Mouse (Mus musculus): ENCODE measurements at regions not wholly inside any gene's neighbourhood (a gene's known extent, or its start where the extent isn't known, plus 50 kb on each side); places are given as distances from the start of the nearest gene placed in this dataset.

DNA sequence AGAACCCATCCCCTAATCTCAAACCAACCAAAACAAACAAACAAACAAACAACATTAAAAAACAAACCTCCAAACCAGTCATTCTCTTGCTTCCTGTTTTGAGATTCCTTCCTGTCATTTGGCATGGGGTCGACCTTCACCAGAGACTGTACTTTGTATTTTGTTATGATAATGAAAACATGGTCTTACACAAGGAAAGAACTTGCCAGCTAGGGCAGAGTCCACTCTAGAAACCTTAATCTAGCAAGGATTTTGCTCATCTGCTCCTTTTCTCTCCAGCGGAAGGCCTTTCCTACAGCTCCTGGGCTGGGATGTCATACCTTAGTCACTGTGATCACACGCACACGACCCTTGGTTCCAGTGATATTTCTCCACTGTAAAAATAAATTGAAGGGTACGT, 75.0 kb upstream of the Vash1 start:
- no peaks in the 10 kb centered on the region for H3K36me3 ChIP-seq (replicated peaks in 1 of 2; ENCODE audit: control insufficient read depth in 1 of 2, insufficient read depth in 1 of 2, low read length in 1 of 2)
- in situ Hi-C loops (cut with MboI; ENCODE audit: low pct_ligation_motif_present, low pct_unique_long_range_greater_than_20kb, low sequenced_read_pairs) = loop anchor here (25.0 kb wide), 1 partner anchor 466 kb away; no protein-coding TSS in a partner anchor
- peaks cover 76% of the 10 kb centered on the region for H3K27me3 ChIP-seq (replicated peaks)
- TF ChIP-seq USF1 (IDR thresholded peaks at IDR 0.05; ENCODE audit: low read depth, low read length) = no peak
- no peak for TF ChIP-seq ELF1 (IDR thresholded peaks at IDR 0.05; ENCODE audit: low read depth, low read length)
- TF ChIP-seq E2F4 (IDR thresholded peaks at IDR 0.05; ENCODE audit: insufficient replicate concordance, low read depth, low read length) = no peak
- TF ChIP-seq ZMIZ1 (IDR thresholded peaks at IDR 0.05; ENCODE audit: low read depth, low read length) = no peak
- no peak for TF ChIP-seq UBTF (IDR thresholded peaks at IDR 0.05; ENCODE audit: low read depth, low read length)
- TF ChIP-seq ZNF384 (IDR thresholded peaks at IDR 0.05; ENCODE audit: low read depth, low read length) = no peak
- no peak for TF ChIP-seq MEF2A (IDR thresholded peaks at IDR 0.05; ENCODE audit: borderline replicate concordance, low read depth, low read length)
- TF ChIP-seq IRF4 (IDR thresholded peaks at IDR 0.05; ENCODE audit: low read depth, low read length) = no peak
- no peak for TF ChIP-seq NRF1 (IDR thresholded peaks at IDR 0.05; ENCODE audit: low read depth, low read length)
- TF ChIP-seq USF2 (conservative IDR thresholded peaks at IDR 0.05; ENCODE audit: low read depth, low read length) = no peak
- TF ChIP-seq POLR2A (IDR thresholded peaks at IDR 0.05; ENCODE audit: low read depth, low read length) = no peak
- TF ChIP-seq MAFK (IDR thresholded peaks at IDR 0.05; ENCODE audit: insufficient replicate concordance, low read length) = no peak
- no peak for TF ChIP-seq MAZ (IDR thresholded peaks at IDR 0.05; ENCODE audit: low read depth, low read length)
- TF ChIP-seq EP300 (IDR thresholded peaks at IDR 0.05; ENCODE audit: low read length) = no peak
- no peak for TF ChIP-seq RCOR1 (conservative IDR thresholded peaks at IDR 0.05; ENCODE audit: low read depth, low read length)
- TF ChIP-seq BHLHE40 (IDR thresholded peaks at IDR 0.05; ENCODE audit: low read depth, low read length) = no peak
- TF ChIP-seq HCFC1 (IDR thresholded peaks at IDR 0.05; ENCODE audit: low read depth, low read length) = no peak
- no peak overlapping the region for H3K4me3 ChIP-seq (replicated peaks in 1 of 3; ENCODE audit: low read depth in 2 of 3, low read length in 2 of 3, poor library complexity in 1 of 3)
- H3K4me2 ChIP-seq (ENCODE audit: insufficient read depth, low read depth, poor library complexity, severe bottlenecking) = no peak overlapping the region
- no peaks in the 10 kb centered on the region for H3K9me3 ChIP-seq (replicated peaks; ENCODE audit: low read length)
- no peak for DNase-seq (ENCODE audit: extremely low read depth)
- no peaks in the 10 kb centered on the region for H3K79me2 ChIP-seq (replicated peaks; ENCODE audit: control insufficient read depth, extremely low read depth, insufficient read depth, poor library complexity, severe bottlenecking)
- dilution Hi-C loops (cut with MboI; ENCODE audit: extremely low pct_ligation_motif_present, extremely low pct_unique_long_range_greater_than_20kb, low sequenced_read_pairs) = no loop called here
- H3K27ac ChIP-seq (ENCODE audit: insufficient read depth, low read depth) = no peak overlapping the region
- no peak overlapping the region for H3K9ac ChIP-seq (ENCODE audit: insufficient read depth, low read depth)
- H3K4me1 ChIP-seq (ENCODE audit: control insufficient read depth in 1 of 2, insufficient read depth in 2 of 2) = no peaks in the 10 kb centered on the region

DNA sequence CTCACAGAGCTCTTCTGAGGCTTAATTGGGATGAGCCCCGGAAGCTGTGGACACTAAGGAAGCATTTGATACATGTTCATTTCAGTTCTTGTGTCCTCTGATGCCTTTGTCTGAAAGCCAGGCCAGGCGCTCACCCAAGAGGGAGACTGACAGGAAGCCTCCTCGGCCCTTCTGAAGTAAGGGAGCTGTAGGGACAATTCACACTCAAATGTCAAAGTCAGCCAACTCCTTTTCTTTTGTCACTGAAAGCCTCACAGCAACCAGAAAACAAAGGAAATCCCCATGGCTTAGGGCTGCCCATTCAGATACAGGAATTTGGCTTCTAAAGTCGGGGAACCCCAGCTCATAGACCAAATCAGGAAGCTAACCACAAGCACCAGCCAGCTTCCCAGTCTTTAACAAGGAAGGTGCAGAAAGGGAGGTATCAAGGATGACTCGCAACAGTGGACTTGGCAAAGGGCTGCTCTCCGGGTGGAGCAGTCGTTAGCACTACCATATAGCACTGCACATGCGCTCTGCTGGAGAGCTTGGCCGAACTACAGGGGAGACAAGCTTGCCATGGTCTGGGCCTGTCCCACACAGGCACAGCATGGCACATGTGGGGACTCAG, 66.0 kb upstream of the Vash1 start:
- dilution Hi-C loops (cut with MboI; ENCODE audit: extremely low pct_ligation_motif_present, extremely low pct_unique_long_range_greater_than_20kb, low sequenced_read_pairs) (no loop called here), in situ Hi-C loops (cut with MboI; ENCODE audit: low pct_ligation_motif_present, low pct_unique_long_range_greater_than_20kb, low sequenced_read_pairs) (loop anchor here (25.0 kb wide), 1 partner anchor 475 kb away; no protein-coding TSS in a partner anchor)
- H3K9me3 ChIP-seq (replicated peaks; ENCODE audit: low read length) = no peaks in the 10 kb centered on the region
- TF ChIP-seq ZNF384 (IDR thresholded peaks at IDR 0.05; ENCODE audit: low read depth, low read length) (no peak), MXI1 (IDR thresholded peaks at IDR 0.05; ENCODE audit: low read depth, low read length) (no peak), SIN3A (IDR thresholded peaks at IDR 0.05; ENCODE audit: low read length) (no peak), ZMIZ1 (IDR thresholded peaks at IDR 0.05; ENCODE audit: low read depth, low read length) (no peak), KAT2A (IDR thresholded peaks at IDR 0.05; ENCODE audit: insufficient replicate concordance, low read length) (no peak), CTCF (conservative IDR thresholded peaks at IDR 0.05 in 1 of 2, IDR thresholded peaks at IDR 0.05 in 1 of 2; ENCODE audit: low read depth in 2 of 2, low read length in 2 of 2) (no peak), JUN (IDR thresholded peaks at IDR 0.05; ENCODE audit: insufficient read depth, low read depth, low read length) (no peak), MAZ (IDR thresholded peaks at IDR 0.05; ENCODE audit: low read depth, low read length) (no peak), RAD21 (IDR thresholded peaks at IDR 0.05; ENCODE audit: low read depth, low read length) (no peak), TBP (conservative IDR thresholded peaks at IDR 0.05; ENCODE audit: low read depth, low read length) (no peak), UBTF (IDR thresholded peaks at IDR 0.05; ENCODE audit: low read depth, low read length) (no peak)
- H3K4me3 ChIP-seq (replicated peaks in 1 of 3; ENCODE audit: low read depth in 2 of 3, low read length in 2 of 3, poor library complexity in 1 of 3) = no peak overlapping the region
- no peaks in the 10 kb centered on the region for H3K79me2 ChIP-seq (replicated peaks; ENCODE audit: control insufficient read depth, extremely low read depth, insufficient read depth, poor library complexity, severe bottlenecking)
- no peak overlapping the region for H3K4me2 ChIP-seq (ENCODE audit: insufficient read depth, low read depth, poor library complexity, severe bottlenecking)
- no peak overlapping the region for H3K27ac ChIP-seq (ENCODE audit: insufficient read depth, low read depth)
- no peaks in the 10 kb centered on the region for H3K36me3 ChIP-seq (replicated peaks in 1 of 2; ENCODE audit: control insufficient read depth in 1 of 2, insufficient read depth in 1 of 2, low read length in 1 of 2)
- H3K4me1 ChIP-seq (ENCODE audit: control insufficient read depth in 1 of 2, insufficient read depth in 2 of 2) = no peaks in the 10 kb centered on the region
- no peak for DNase-seq (ENCODE audit: extremely low read depth)
- H3K27me3 ChIP-seq (replicated peaks) = peaks cover 70% of the 10 kb centered on the region
- H3K9ac ChIP-seq (ENCODE audit: insufficient read depth, low read depth) = no peak overlapping the region
